18 mouse cellular contexts compared by ENCODE assay signal in the genomic region with DNA sequence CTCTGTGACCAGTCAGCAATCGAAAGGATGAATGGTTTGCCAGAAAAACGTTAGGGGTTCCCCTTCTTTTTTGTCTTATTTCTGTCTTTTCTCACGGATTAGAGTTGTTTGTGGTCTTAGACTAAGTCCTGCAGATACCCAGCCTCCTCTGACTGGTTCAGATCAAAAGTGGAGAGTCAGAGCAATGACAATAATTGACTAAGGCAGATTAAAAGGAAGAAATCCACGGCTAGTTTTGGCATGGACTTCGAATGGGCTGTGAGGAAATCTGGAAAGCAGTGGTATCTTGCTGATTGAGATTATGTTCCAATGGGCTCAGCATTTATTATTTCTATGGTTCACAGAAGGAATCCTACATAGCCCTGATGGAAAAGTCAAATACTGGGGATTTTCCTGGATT. TPM values are rescaled to one million over a fixed set of nuclear protein-coding genes. Genes with fewer than 3 reads are reported as not detected.
"Had no signal": no experiment of that assay in that cellular context is flagged by ENCODE, and none has a peak within 500 bp of the region (broad histone marks: within the 10 kb centered on the region; RNA-seq: fewer than 3 reads in every experiment).

A gene (minus strand): TSS at position 191 of the 400 bp plus-strand sequence.

- ATAC-seq: lung, postnatal 0 days; midbrain, embryonic 13.5 days had no signal

- H3K9ac ChIP-seq: limb, embryonic 12.5 days; liver, embryonic 13.5 days; midbrain, embryonic 13.5 days; neural tube, embryonic 15.5 days had no signal

- H3K27me3 ChIP-seq: limb, embryonic 12.5 days; liver, embryonic 13.5 days; midbrain, embryonic 13.5 days; neural tube, embryonic 15.5 days had no signal

- H3K27ac ChIP-seq: layer of hippocampus, adult 2 months; limb, embryonic 12.5 days; liver, embryonic 13.5 days; midbrain, embryonic 13.5 days; neural tube, embryonic 15.5 days had no signal

- H3K4me3 ChIP-seq: layer of hippocampus, adult 2 months; limb, embryonic 12.5 days; liver, embryonic 13.5 days; midbrain, embryonic 13.5 days; myocyte; neural tube, embryonic 15.5 days had no signal

- DNase-seq: kidney, postnatal 10 days; kidney, postnatal 4 days; liver; liver, embryonic 13.5 days; lung, adult 18-20 months; lung, postnatal 36 days; right cerebral cortex, adult 18-20 months; thymus, adult 2 months; thymus, postnatal 25 days had no signal

- H3K4me2 ChIP-seq: limb, embryonic 12.5 days; liver, embryonic 13.5 days; midbrain, embryonic 13.5 days; neural tube, embryonic 15.5 days had no signal

- H3K4me1 ChIP-seq: limb, embryonic 12.5 days; liver, embryonic 13.5 days; midbrain, embryonic 13.5 days; neural tube, embryonic 15.5 days had no signal

- H3K9me3 ChIP-seq: limb, embryonic 12.5 days; liver, embryonic 13.5 days; midbrain, embryonic 13.5 days; neural tube, embryonic 15.5 days had no signal

- H3K36me3 ChIP-seq: limb, embryonic 12.5 days; liver, embryonic 13.5 days; midbrain, embryonic 13.5 days; neural tube, embryonic 15.5 days had no signal

RNA-seq across cellular contexts. Expression of the gene that starts here (rescaled TPM):
- polyA plus RNA-seq: limb, embryonic 12.5 days; liver, embryonic 13.5 days; lung, postnatal 0 days; midbrain, embryonic 13.5 days; myocyte; neural tube, embryonic 11.5 days; neural tube, embryonic 15.5 days; stomach, embryonic 14.5 days; thymus, adult 2 months; urinary bladder, adult 2 months had no signal
